Mouse (Mus musculus): ENCODE results near the gene Ssbp3.

- TF ChIP-seq CTCF (IDR thresholded peaks at IDR 0.05; ENCODE audit: low read depth, low read length) (no peak), POLR2A (IDR thresholded peaks at IDR 0.05; ENCODE audit: extremely low read depth, insufficient read depth, low read length) (no peak)
Observed at GRCm38 (mm10) chr4:106866381-106866780, 44.1 kb upstream of the Ssbp3 start.
